Mouse (Mus musculus) C2C12 (cell line): ENCODE measurements around the gene Adap1. TPM values are rescaled to one million over a fixed set of nuclear protein-coding genes. Genes with fewer than 3 reads are reported as not detected.

ENCODE experiments used
- H3K27me3 ChIP-seq: one replicate; pipeline ENCODE4 v1.6.1; 2011; ENCODE audit not compliant: control insufficient read depth, insufficient read depth, insufficient read length
- H3K36me3 ChIP-seq: one replicate; pipeline ENCODE4 v1.6.1; 2011; ENCODE audit not compliant: control insufficient read depth, insufficient read depth
- H3K4me3 ChIP-seq: one replicate; pipeline ENCODE4 v1.5.1; 2011; ENCODE audit warnings: mild to moderate bottlenecking, control low read depth; ENCODE audit not compliant: poor library complexity, insufficient read depth, severe bottlenecking
- H3K79me2 ChIP-seq: one replicate; pipeline ENCODE4 v1.6.1; 2011; ENCODE audit not compliant: control insufficient read depth, insufficient read depth
- H3K79me3 ChIP-seq: one replicate; pipeline ENCODE4 v1.6.1; 2011; ENCODE audit warnings: low read depth, control low read depth
- H3ac ChIP-seq: one replicate; pipeline ENCODE3; 2011; ENCODE audit warnings: low read depth; ENCODE audit not compliant: control insufficient read depth, insufficient read length
- CEBPB ChIP-seq: IDR thresholded peaks from one replicate; pipeline ENCODE4 v1.6.1; 2011; ENCODE audit warnings: low read depth, mild to moderate bottlenecking, control low read depth, moderate library complexity
- CTCF ChIP-seq: IDR thresholded peaks from one replicate; pipeline ENCODE4 v1.5.1; 2011; ENCODE audit not compliant: control insufficient read depth, insufficient read depth, insufficient read length
- FOSL1 ChIP-seq: IDR thresholded peaks from one replicate; pipeline ENCODE4 v1.8.0; 2011; ENCODE audit warnings: mild to moderate bottlenecking, low read length; ENCODE audit not compliant: poor library complexity, insufficient read depth, severe bottlenecking
- MAX ChIP-seq: IDR thresholded peaks from one replicate; pipeline ENCODE4 v1.6.1; 2011; ENCODE audit warnings: mild to moderate bottlenecking, control low read depth
- MYOD1 ChIP-seq: IDR thresholded peaks from one replicate; pipeline ENCODE4 v1.6.1; 2011; ENCODE audit warnings: low read depth; ENCODE audit not compliant: control insufficient read depth, insufficient read length
- MYOG ChIP-seq: IDR thresholded peaks from one replicate; pipeline ENCODE4 v1.6.1; 2011; ENCODE audit not compliant: control insufficient read depth, insufficient read length; ENCODE audit errors: extremely low read depth
- USF1 ChIP-seq: IDR thresholded peaks from one replicate; pipeline ENCODE4 v1.6.1; 2011; ENCODE audit warnings: low read depth, mild to moderate bottlenecking, control low read depth, moderate library complexity
- polyA plus RNA-seq: library from polyadenylated mRNA; unstranded; fragments of >200 nt; fragmentation: generic; extraction: Trizol; gene quantifications from one replicate; pipeline ENCODE4 v1.2.1, GENCODE M21; 2012; ENCODE audit warnings: missing spikeins

Adap1 gene
- polyA plus RNA-seq, 1 experiment, result 0.06 TPM

GRCm38 (mm10) chr5:139287787-139288186 is 37.6 kb downstream of the Adap1 start:
- H3K4me3 ChIP-seq, result no peak overlapping the region
- no peaks in the 10 kb centered on the region for H3K79me3 ChIP-seq
- H3ac ChIP-seq, result no peak overlapping the region
- TF ChIP-seq CTCF, result no peak
- TF ChIP-seq FOSL1, result no peak
- TF ChIP-seq MAX, result no peak
- TF ChIP-seq MYOG, result no peak
- TF ChIP-seq MYOD1, result no peak
- TF ChIP-seq USF1, result no peak
- no peak for TF ChIP-seq CEBPB
- H3K27me3 ChIP-seq, result peaks cover 13% of the 10 kb centered on the region
- no peaks in the 10 kb centered on the region for H3K79me2 ChIP-seq
- no peaks in the 10 kb centered on the region for H3K36me3 ChIP-seq

- Histone ChIP-seq H3K79me2 (no peaks in the 10 kb centered on the region), H3K36me3 (no peaks in the 10 kb centered on the region), H3K27me3 (peaks cover 13% of the 10 kb centered on the region), H3K79me3 (no peaks in the 10 kb centered on the region), H3ac (no peak overlapping the region), H3K4me3 (no peak overlapping the region)
- no peak for TF ChIP-seq MAX
- no peak for TF ChIP-seq CTCF
- no peak for TF ChIP-seq FOSL1
- TF ChIP-seq CEBPB, result no peak
- no peak for TF ChIP-seq USF1
- TF ChIP-seq MYOD1, result no peak
- TF ChIP-seq MYOG, result no peak
Measured at GRCm38 (mm10) chr5:139287099-139287498, 38.3 kb downstream of the Adap1 start.

- H3ac ChIP-seq, result no peak overlapping the region
- no peak for TF ChIP-seq FOSL1
- no peak for TF ChIP-seq CTCF
- no peak for TF ChIP-seq MAX
- TF ChIP-seq MYOG, result no peak
- no peak for TF ChIP-seq MYOD1
- no peak for TF ChIP-seq CEBPB
- no peak for TF ChIP-seq USF1
- H3K79me3 ChIP-seq, result no peaks in the 10 kb centered on the region
- peaks cover 13% of the 10 kb centered on the region for H3K27me3 ChIP-seq
- H3K4me3 ChIP-seq, result no peak overlapping the region
- H3K36me3 ChIP-seq, result no peaks in the 10 kb centered on the region
- H3K79me2 ChIP-seq, result no peaks in the 10 kb centered on the region
Measured at GRCm38 (mm10) chr5:139286142-139286941, 39.1 kb downstream of the Adap1 start.

- H3ac ChIP-seq, result no peak overlapping the region
- H3K36me3 ChIP-seq, result no peaks in the 10 kb centered on the region
- peaks cover 9% of the 10 kb centered on the region for H3K27me3 ChIP-seq
- no peaks in the 10 kb centered on the region for H3K79me2 ChIP-seq
- TF ChIP-seq CEBPB, result no peak
- no peak for TF ChIP-seq MYOG
- no peak for TF ChIP-seq CTCF
- TF ChIP-seq MYOD1, result no peak
- TF ChIP-seq USF1, result no peak
- TF ChIP-seq MAX, result no peak
- TF ChIP-seq FOSL1, result no peak
- H3K79me3 ChIP-seq, result no peaks in the 10 kb centered on the region
- H3K4me3 ChIP-seq, result no peak overlapping the region
Measured at GRCm38 (mm10) chr5:139285383-139286067, 39.9 kb downstream of the Adap1 start.

GRCm38 (mm10) chr5:139283460-139284180 is 41.8 kb downstream of the Adap1 start:
- no peaks in the 10 kb centered on the region for H3K79me2 ChIP-seq
- H3K27me3 ChIP-seq, result peaks cover 19% of the 10 kb centered on the region
- no peaks in the 10 kb centered on the region for H3K79me3 ChIP-seq
- H3K4me3 ChIP-seq, result no peak overlapping the region
- no peaks in the 10 kb centered on the region for H3K36me3 ChIP-seq
- H3ac ChIP-seq, result no peak overlapping the region
- TF ChIP-seq MYOD1 (no peak), USF1 (no peak), MYOG (no peak), FOSL1 (no peak)
